Mouse (Mus musculus): ENCODE data around the gene Cadm3. TPM values are rescaled to one million over a fixed set of nuclear protein-coding genes. Genes with fewer than 3 reads are reported as not detected.
"Not testable (repeated sequence)": the region's sequence is repeated elsewhere in the genome, so short reads cannot be mapped to it uniquely, and the experiment has no call there.

Gene Cadm3
- polyA plus RNA-seq, 1 experiment from 2014 or later, result 1.6 TPM

- no peak overlapping the region for H3K27ac ChIP-seq
- peaks cover 12% of the 10 kb centered on the region for H3K4me1 ChIP-seq
- 81% methylated on average over 5 of the region's 5 CpGs for WGBS
- H3K27me3 ChIP-seq (ENCODE audit: poor library complexity, severe bottlenecking), result no peaks in the 10 kb centered on the region
- H3K36me3 ChIP-seq (replicated peaks), result no peaks in the 10 kb centered on the region
- no peaks in the 10 kb centered on the region for H3K9me3 ChIP-seq
- no peak overlapping the region for H3K4me3 ChIP-seq
- no peak for DNase-seq (ENCODE audit: extremely low spot score, low spot score)
Observed at GRCm38 (mm10) chr1:173329743-173330142, 37.8 kb downstream of the Cadm3 start.

- Histone ChIP-seq H3K27me3 (ENCODE audit: poor library complexity, severe bottlenecking) (no peaks in the 10 kb centered on the region), H3K27ac (no peak overlapping the region), H3K4me1 (peaks cover 12% of the 10 kb centered on the region), H3K9me3 (no peaks in the 10 kb centered on the region), H3K4me3 (no peak overlapping the region), H3K36me3 (replicated peaks) (no peaks in the 10 kb centered on the region)
- no peak for DNase-seq (ENCODE audit: extremely low spot score, low spot score)
- 59% methylated on average over 4 of the region's 4 CpGs for WGBS
Observed at GRCm38 (mm10) chr1:173329185-173329584, 38.3 kb downstream of the Cadm3 start.

- Histone ChIP-seq H3K27me3 (ENCODE audit: poor library complexity, severe bottlenecking) (no peaks in the 10 kb centered on the region), H3K27ac (no peak overlapping the region), H3K9me3 (no peaks in the 10 kb centered on the region), H3K4me1 (peaks cover 12% of the 10 kb centered on the region), H3K4me3 (no peak overlapping the region), H3K36me3 (replicated peaks) (no peaks in the 10 kb centered on the region)
- no peak for DNase-seq (ENCODE audit: extremely low spot score, low spot score)
- WGBS, result 60% methylated on average over 8 of the region's 8 CpGs
Observed at GRCm38 (mm10) chr1:173328446-173328845, 39.0 kb downstream of the Cadm3 start.

- 83% methylated on average over 1 of the region's 1 CpGs for WGBS
- DNase-seq (ENCODE audit: extremely low spot score, low spot score), result no peak
- no peak overlapping the region for H3K4me3 ChIP-seq
- no peaks in the 10 kb centered on the region for H3K9me3 ChIP-seq
- no peaks in the 10 kb centered on the region for H3K27me3 ChIP-seq (ENCODE audit: poor library complexity, severe bottlenecking)
- H3K27ac ChIP-seq, result no peak overlapping the region
- peaks cover 12% of the 10 kb centered on the region for H3K4me1 ChIP-seq
- no peaks in the 10 kb centered on the region for H3K36me3 ChIP-seq (replicated peaks)
Observed at GRCm38 (mm10) chr1:173326552-173326951, 40.9 kb downstream of the Cadm3 start.

- no peak for DNase-seq (ENCODE audit: extremely low spot score, low spot score)
- 94% methylated on average over 1 of the region's 1 CpGs for whole genome bisulfite sequencing
- Histone ChIP-seq H3K36me3 (replicated peaks) (no peaks in the 10 kb centered on the region), H3K4me1 (peaks cover 12% of the 10 kb centered on the region), H3K9me3 (no peaks in the 10 kb centered on the region), H3K27me3 (ENCODE audit: poor library complexity, severe bottlenecking) (no peaks in the 10 kb centered on the region), H3K27ac (no peak overlapping the region), H3K4me3 (no peak overlapping the region)
Observed at GRCm38 (mm10) chr1:173325395-173325794, 42.1 kb downstream of the Cadm3 start.

- Histone ChIP-seq H3K36me3 (replicated peaks) (no peaks in the 10 kb centered on the region), H3K4me3 (no peak overlapping the region), H3K27ac (no peak overlapping the region), H3K4me1 (peaks cover 12% of the 10 kb centered on the region), H3K27me3 (ENCODE audit: poor library complexity, severe bottlenecking) (no peaks in the 10 kb centered on the region), H3K9me3 (no peaks in the 10 kb centered on the region)
- DNase-seq (ENCODE audit: extremely low spot score, low spot score), result no peak
- 78% methylated on average over 4 of the region's 4 CpGs for WGBS
Observed at GRCm38 (mm10) chr1:173324961-173325360, 42.5 kb downstream of the Cadm3 start.

GRCm38 (mm10) chr1:173323839-173324585 is 43.5 kb downstream of the Cadm3 start:
- DNase-seq (ENCODE audit: extremely low spot score, low spot score), result no peak
- no peaks in the 10 kb centered on the region for H3K36me3 ChIP-seq (replicated peaks)
- no peak overlapping the region for H3K4me3 ChIP-seq
- H3K9me3 ChIP-seq, result no peaks in the 10 kb centered on the region
- H3K27ac ChIP-seq, result no peak overlapping the region
- 36% methylated on average over 5 of the region's 5 CpGs for WGBS
- no peaks in the 10 kb centered on the region for H3K27me3 ChIP-seq (ENCODE audit: poor library complexity, severe bottlenecking)
- H3K4me1 ChIP-seq, result peaks cover 7% of the 10 kb centered on the region

- no peaks in the 10 kb centered on the region for H3K27me3 ChIP-seq (ENCODE audit: poor library complexity, severe bottlenecking)
- H3K4me3 ChIP-seq, result no peak overlapping the region
- no peaks in the 10 kb centered on the region for H3K4me1 ChIP-seq
- H3K27ac ChIP-seq, result no peak overlapping the region
- WGBS, result 77% methylated on average over 6 of the region's 6 CpGs
- DNase-seq (ENCODE audit: extremely low spot score, low spot score), result no peak
- H3K36me3 ChIP-seq (replicated peaks), result no peaks in the 10 kb centered on the region
- H3K9me3 ChIP-seq, result no peaks in the 10 kb centered on the region
Observed at GRCm38 (mm10) chr1:173322249-173322627, 45.3 kb downstream of the Cadm3 start.

- Histone ChIP-seq H3K9me3 (no peaks in the 10 kb centered on the region), H3K27me3 (ENCODE audit: poor library complexity, severe bottlenecking) (no peaks in the 10 kb centered on the region), H3K27ac (no peak overlapping the region), H3K36me3 (replicated peaks) (no peaks in the 10 kb centered on the region), H3K4me1 (no peaks in the 10 kb centered on the region), H3K4me3 (no peak overlapping the region)
- WGBS, result 80% methylated on average over 8 of the region's 8 CpGs
- no peak for DNase-seq (ENCODE audit: extremely low spot score, low spot score)
Observed at GRCm38 (mm10) chr1:173321593-173322248, 45.8 kb downstream of the Cadm3 start.

GRCm38 (mm10) chr1:173317925-173318477 is 49.5 kb downstream of the Cadm3 start:
- no peaks in the 10 kb centered on the region for H3K27me3 ChIP-seq (ENCODE audit: poor library complexity, severe bottlenecking)
- 90% methylated on average over 2 of the region's 2 CpGs for WGBS
- H3K4me1 ChIP-seq, result no peaks in the 10 kb centered on the region
- DNase-seq (ENCODE audit: extremely low spot score, low spot score), result no peak
- H3K36me3 ChIP-seq (replicated peaks), result no peaks in the 10 kb centered on the region
- no peak overlapping the region for H3K27ac ChIP-seq
- H3K9me3 ChIP-seq, result no peaks in the 10 kb centered on the region
- no peak overlapping the region for H3K4me3 ChIP-seq

GRCm38 (mm10) chr1:173315725-173316124 is 51.8 kb downstream of the Cadm3 start:
- Histone ChIP-seq H3K36me3 (replicated peaks) (no peaks in the 10 kb centered on the region), H3K27me3 (ENCODE audit: poor library complexity, severe bottlenecking) (no peaks in the 10 kb centered on the region), H3K27ac (no peak overlapping the region), H3K9me3 (no peaks in the 10 kb centered on the region), H3K4me1 (no peaks in the 10 kb centered on the region), H3K4me3 (no peak overlapping the region)
- DNase-seq (ENCODE audit: extremely low spot score, low spot score), result no peak
- 94% methylated on average over 3 of the region's 3 CpGs for WGBS

GRCm38 (mm10) chr1:173313535-173314050 is 53.9 kb downstream of the Cadm3 start:
- H3K9me3 ChIP-seq; H3K36me3 ChIP-seq (replicated peaks); H3K4me3 ChIP-seq; H3K4me1 ChIP-seq; DNase-seq (ENCODE audit: extremely low spot score, low spot score); H3K27ac ChIP-seq; H3K27me3 ChIP-seq (ENCODE audit: poor library complexity, severe bottlenecking): not testable (repeated sequence)
- 87% methylated on average over 7 of the region's 7 CpGs for WGBS

GRCm38 (mm10) chr1:173302795-173303194 is 64.7 kb downstream of the Cadm3 start:
- not testable (repeated sequence) for DNase-seq (ENCODE audit: extremely low spot score, low spot score); H3K27me3 ChIP-seq (ENCODE audit: poor library complexity, severe bottlenecking)
- WGBS, result 67% methylated on average over 3 of the region's 3 CpGs

More at GRCm38 (mm10) chr1:173302795-173303194, 64.7 kb downstream of the Cadm3 start:
- not testable (repeated sequence) for H3K27ac ChIP-seq; H3K4me1 ChIP-seq; H3K36me3 ChIP-seq (replicated peaks); H3K9me3 ChIP-seq; H3K4me3 ChIP-seq
